Mouse (Mus musculus): ENCODE measurements at regions not wholly inside any gene's neighbourhood (a gene's known extent, or its start where the extent isn't known, plus 50 kb on each side); places are given as distances from the start of the nearest gene placed in this dataset.

GRCm38 (mm10) chr7:71873817-71874216 is 432.6 kb downstream of the Mctp2 start:
- peak; percentile 36; the same call in 1 of the 2 replicates for ATAC-seq (ENCODE audit: extremely low read depth, insufficient number of reproducible peaks, low FRiP score, poor library complexity, severe bottlenecking)

- no peak for ATAC-seq (ENCODE audit: extremely low read depth, insufficient number of reproducible peaks, low FRiP score, poor library complexity, severe bottlenecking)
These were observed 433.5 kb downstream of the Mctp2 start for GRCm38 (mm10) chr7:71872912-71873311.

- peak; percentile 77 for ATAC-seq (ENCODE audit: extremely low read depth, insufficient number of reproducible peaks, low FRiP score, poor library complexity, severe bottlenecking)
These were observed 439.3 kb downstream of the Mctp2 start for GRCm38 (mm10) chr7:71867090-71867489.

GRCm38 (mm10) chr7:71865371-71866166 is 440.8 kb downstream of the Mctp2 start:
- no peak for ATAC-seq (ENCODE audit: extremely low read depth, insufficient number of reproducible peaks, low FRiP score, poor library complexity, severe bottlenecking)

- no peak for ATAC-seq (ENCODE audit: extremely low read depth, insufficient number of reproducible peaks, low FRiP score, poor library complexity, severe bottlenecking)
These were observed 453.5 kb downstream of the Mctp2 start for GRCm38 (mm10) chr7:71852864-71853263.

GRCm38 (mm10) chr7:71849174-71849573 is 457.2 kb downstream of the Mctp2 start:
- peak; percentile 64; the same call in 1 of the 2 replicates for ATAC-seq (ENCODE audit: extremely low read depth, insufficient number of reproducible peaks, low FRiP score, poor library complexity, severe bottlenecking)

GRCm38 (mm10) chr7:71837845-71838244 is 468.6 kb downstream of the Mctp2 start:
- no peak for ATAC-seq (ENCODE audit: extremely low read depth, insufficient number of reproducible peaks, low FRiP score, poor library complexity, severe bottlenecking)

- peak; percentile 95 for ATAC-seq (ENCODE audit: extremely low read depth, insufficient number of reproducible peaks, low FRiP score, poor library complexity, severe bottlenecking)
These were observed 474.4 kb downstream of the Mctp2 start for GRCm38 (mm10) chr7:71831790-71832525.

GRCm38 (mm10) chr7:71829567-71829966 is 476.8 kb downstream of the Mctp2 start:
- no peak for ATAC-seq (ENCODE audit: extremely low read depth, insufficient number of reproducible peaks, low FRiP score, poor library complexity, severe bottlenecking)

- no peak for ATAC-seq (ENCODE audit: extremely low read depth, insufficient number of reproducible peaks, low FRiP score, poor library complexity, severe bottlenecking)
These were observed 464.9 kb upstream of the Gm10295 start for GRCm38 (mm10) chr7:71816138-71816537.

- no peak for ATAC-seq (ENCODE audit: extremely low read depth, insufficient number of reproducible peaks, low FRiP score, poor library complexity, severe bottlenecking)
These were observed 442.9 kb upstream of the Gm10295 start for GRCm38 (mm10) chr7:71794201-71794600.

- ATAC-seq (ENCODE audit: extremely low read depth, insufficient number of reproducible peaks, low FRiP score, poor library complexity, severe bottlenecking): no peak
These were observed 437.1 kb upstream of the Gm10295 start for GRCm38 (mm10) chr7:71788401-71788800.

- no peak for ATAC-seq (ENCODE audit: extremely low read depth, insufficient number of reproducible peaks, low FRiP score, poor library complexity, severe bottlenecking)
These were observed 431.2 kb upstream of the Gm10295 start for GRCm38 (mm10) chr7:71782496-71782895.

GRCm38 (mm10) chr7:71749886-71750285 is 398.6 kb upstream of the Gm10295 start:
- no peak for ATAC-seq (ENCODE audit: extremely low read depth, insufficient number of reproducible peaks, low FRiP score, poor library complexity, severe bottlenecking)

GRCm38 (mm10) chr7:71746118-71746897 is 395.0 kb upstream of the Gm10295 start:
- no peak for ATAC-seq (ENCODE audit: extremely low read depth, insufficient number of reproducible peaks, low FRiP score, poor library complexity, severe bottlenecking)

GRCm38 (mm10) chr7:71728509-71728908 is 377.2 kb upstream of the Gm10295 start:
- ATAC-seq (ENCODE audit: extremely low read depth, insufficient number of reproducible peaks, low FRiP score, poor library complexity, severe bottlenecking): no peak

GRCm38 (mm10) chr7:71708209-71708608 is 356.9 kb upstream of the Gm10295 start:
- no peak for ATAC-seq (ENCODE audit: extremely low read depth, insufficient number of reproducible peaks, low FRiP score, poor library complexity, severe bottlenecking)

- no peak for ATAC-seq (ENCODE audit: extremely low read depth, insufficient number of reproducible peaks, low FRiP score, poor library complexity, severe bottlenecking)
These were observed 354.9 kb upstream of the Gm10295 start for GRCm38 (mm10) chr7:71706201-71706600.

GRCm38 (mm10) chr7:71705426-71706050 is 354.3 kb upstream of the Gm10295 start:
- ATAC-seq (ENCODE audit: extremely low read depth, insufficient number of reproducible peaks, low FRiP score, poor library complexity, severe bottlenecking): no peak

Data from neutrophil, adult 5-6 weeks (primary cell).